Mouse (Mus musculus) central nervous system, embryonic 18 days (tissue): ENCODE data around the gene Sav1. TPM values are rescaled to one million over a fixed set of nuclear protein-coding genes. Genes with fewer than 3 reads are reported as not detected.

Experiments
- polyA plus RNA-seq: library from polyadenylated mRNA; depleted of rRNA; stranded (reverse); fragments of >200 nt; gene quantifications from 2 replicates; pipeline ENCODE4 v1.2.3, GENCODE M21; 2012; rRNA removed

Sav1 gene
- 29.6 and 32.8 TPM in 2 replicates for polyA plus RNA-seq

GRCm38 (mm10) chr12:69986786-69987497 lies at the start of gene Sav1:
TSS of gene Sav1 (minus strand) at chr12:69987002.

Other genes with a start within 250 kb of the Sav1 start
- 10.1 and 10.9 TPM in 2 replicates for gene Cdkl1, start 195.7 kb downstream of the Sav1 start, polyA plus RNA-seq
- 95.8 and 107 TPM in 2 replicates for gene Atl1, start 94.4 kb downstream of the Sav1 start, polyA plus RNA-seq
- 25.4 and 26.7 TPM in 2 replicates for gene Map4k5, start 93.8 kb downstream of the Sav1 start, polyA plus RNA-seq
- gene Nin, start 126.7 kb upstream of the Sav1 start, polyA plus RNA-seq = 43.4 and 44.7 TPM in 2 replicates
- gene Abhd12b, start 167.1 kb upstream of the Sav1 start, polyA plus RNA-seq = 0.13 and 0.25 TPM in 2 replicates
- 6.2 and 6.6 TPM in 2 replicates for gene Pygl, start 244.5 kb upstream of the Sav1 start, polyA plus RNA-seq